Mouse (Mus musculus) heart, adult 2 months (tissue): ENCODE measurements at regions not wholly inside any gene's neighbourhood (a gene's known extent, or its start where the extent isn't known, plus 50 kb on each side); places are given as distances from the start of the nearest gene placed in this dataset.

ENCODE experiments used
- CTCF ChIP-seq: fragments of 200-600 bp; IDR thresholded peaks from 2 replicates; pipeline ENCODE4 v1.8.1; 2022; ENCODE audit warnings: antibody characterized with exemption, mild to moderate bottlenecking, moderate library complexity
- POLR2A ChIP-seq: fragments of 200-500 bp; IDR thresholded peaks from 2 replicates; pipeline ENCODE4 v1.6.1; 2011; ENCODE audit warnings: mild to moderate bottlenecking, low read depth, low read length, control low read depth; ENCODE audit not compliant: insufficient read depth

DNA sequence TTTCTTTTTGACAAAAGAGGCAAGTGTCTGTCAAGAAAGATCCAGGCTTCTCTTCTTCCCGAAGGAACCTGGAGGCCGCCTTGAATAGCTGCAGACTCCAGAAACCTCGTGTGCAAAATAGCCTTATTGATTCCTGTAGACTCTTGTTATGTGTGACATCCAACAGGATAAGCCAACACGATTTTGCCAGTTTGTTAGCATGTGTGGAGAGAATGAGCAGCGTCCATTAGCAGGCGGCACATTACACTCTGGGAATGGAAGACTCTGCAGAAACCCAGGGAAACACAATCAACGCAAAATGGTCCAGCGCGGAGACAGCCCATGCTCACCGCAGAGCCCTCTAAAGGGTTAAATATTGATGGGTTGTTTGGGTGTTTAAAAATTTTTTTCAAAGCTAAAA lies 1014.9 kb downstream of the Adgrl2 start:
- TF ChIP-seq POLR2A (no peak), CTCF (no peak)
